Mouse (Mus musculus): ENCODE results near the gene Wdr76. TPM values are rescaled to one million over a fixed set of nuclear protein-coding genes. Genes with fewer than 3 reads are reported as not detected.
"Not testable (repeated sequence)": the region's sequence is repeated elsewhere in the genome, so short reads cannot be mapped to it uniquely, and the experiment has no call there.

The Wdr76 gene
- total RNA-seq, 2 experiments from 2014 or later: 2.7 to 3.4 TPM

DNA sequence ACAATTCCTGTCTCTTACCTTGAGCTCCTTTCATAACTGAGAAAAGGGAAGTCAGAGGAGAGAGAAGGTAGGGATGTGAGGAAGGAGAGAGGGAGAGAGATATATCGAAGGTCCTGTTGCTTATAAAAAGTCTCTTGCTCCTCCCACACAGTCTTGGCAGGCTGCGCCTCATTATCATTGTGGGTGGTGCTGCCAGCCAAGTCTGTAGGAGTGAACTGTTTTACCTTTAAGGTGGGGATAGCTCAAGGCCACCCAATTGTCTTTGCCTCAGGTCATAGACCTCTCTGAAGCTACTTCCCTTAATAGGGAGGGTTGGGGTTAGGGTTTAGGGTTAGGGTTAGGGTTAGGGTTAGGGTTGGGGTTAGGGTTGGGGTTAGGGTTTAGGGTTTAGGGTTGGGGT lies 15.5 kb downstream of the Wdr76 start:
- DNase-seq: no peak

DNA sequence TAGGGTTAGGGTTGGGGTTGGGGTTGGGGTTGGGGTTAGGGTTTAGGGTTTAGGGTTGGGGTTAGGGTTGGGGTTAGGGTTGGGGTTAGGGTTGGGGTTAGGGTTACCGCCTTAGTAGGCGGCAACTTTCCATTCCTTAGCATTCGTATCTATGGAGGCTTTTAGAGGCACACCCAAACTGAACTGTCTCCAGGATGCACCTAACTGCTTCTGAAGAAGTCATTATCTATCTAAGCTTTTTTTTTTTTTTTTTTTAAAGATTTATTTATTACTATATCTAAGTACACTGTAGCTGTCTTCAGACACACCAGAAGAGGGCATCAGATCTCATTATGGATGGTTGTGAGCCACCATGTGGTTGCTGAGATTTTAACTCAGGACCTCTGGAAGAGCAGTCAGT lies 16.3 kb downstream of the Wdr76 start:
- DNase-seq: not testable (repeated sequence)

DNA sequence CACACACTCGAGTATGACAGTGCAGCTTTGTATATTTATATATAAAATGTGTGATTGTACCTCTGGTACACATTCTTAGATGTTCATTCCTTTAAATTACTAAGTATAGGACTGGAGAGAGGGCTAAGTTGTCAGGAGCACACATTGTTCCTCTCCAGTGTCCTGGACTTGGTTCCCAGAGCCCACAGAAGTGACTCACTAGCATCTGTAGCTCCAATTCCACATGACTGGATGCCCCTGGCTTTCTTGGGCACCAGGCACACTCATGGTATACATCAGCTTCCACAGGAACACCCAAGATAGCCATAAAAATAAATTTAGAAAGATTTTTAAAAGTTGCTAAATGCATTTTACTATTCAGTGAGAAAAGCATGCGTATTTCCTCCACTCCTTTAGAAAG lies 18.5 kb downstream of the Wdr76 start:
- no peak for DNase-seq

DNA sequence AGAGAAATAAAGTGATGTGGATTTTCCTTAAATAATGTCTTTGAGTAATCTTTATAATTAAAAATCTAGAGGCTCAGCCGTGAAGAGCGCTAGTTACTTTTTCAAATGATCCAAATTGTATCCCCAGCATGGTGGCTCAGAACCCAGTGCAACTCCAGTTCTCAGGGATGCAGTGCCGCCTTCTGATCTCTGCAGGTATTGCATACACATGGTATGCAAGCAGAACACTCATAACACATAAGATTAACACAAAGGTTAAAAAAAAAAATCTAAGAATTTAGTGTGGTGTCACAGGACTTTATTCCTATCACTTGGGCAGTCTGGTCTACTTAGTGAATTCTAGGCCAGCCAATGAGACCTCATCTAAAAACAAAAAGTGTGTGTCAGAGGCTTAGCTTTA lies 38.3 kb downstream of the Wdr76 start:
- no peak for DNase-seq

DNA sequence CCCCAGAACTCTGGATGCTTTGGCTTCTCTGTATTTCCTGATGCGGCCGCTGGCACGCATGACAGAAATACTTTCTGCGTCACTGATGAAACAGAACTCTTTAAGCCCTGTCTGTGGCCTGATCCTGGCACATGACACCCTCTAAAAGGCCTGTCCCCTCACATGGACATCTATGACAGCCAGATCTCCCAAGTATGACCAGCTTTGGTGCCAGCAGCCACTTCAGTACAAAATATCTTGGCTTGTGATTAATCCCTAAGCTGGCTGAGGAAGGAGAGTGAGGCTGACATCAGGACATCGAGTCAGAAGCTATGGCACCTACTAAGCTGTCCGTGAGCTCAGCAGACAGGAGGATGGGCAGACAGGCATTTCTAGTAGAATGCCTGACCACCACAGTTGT lies 43.1 kb downstream of the Wdr76 start:
- DNase-seq: no peak

- no peak for DNase-seq
These were observed 44.7 kb downstream of the Wdr76 start for GRCm38 (mm10) chr2:121551271-121551670.

GRCm38 (mm10) chr2:121563117-121563516 lies 56.6 kb downstream of the Wdr76 start:
- DNase-seq: no peak

- DNase-seq: no peak
These were observed 59.4 kb downstream of the Wdr76 start for GRCm38 (mm10) chr2:121565911-121566310.

DNA sequence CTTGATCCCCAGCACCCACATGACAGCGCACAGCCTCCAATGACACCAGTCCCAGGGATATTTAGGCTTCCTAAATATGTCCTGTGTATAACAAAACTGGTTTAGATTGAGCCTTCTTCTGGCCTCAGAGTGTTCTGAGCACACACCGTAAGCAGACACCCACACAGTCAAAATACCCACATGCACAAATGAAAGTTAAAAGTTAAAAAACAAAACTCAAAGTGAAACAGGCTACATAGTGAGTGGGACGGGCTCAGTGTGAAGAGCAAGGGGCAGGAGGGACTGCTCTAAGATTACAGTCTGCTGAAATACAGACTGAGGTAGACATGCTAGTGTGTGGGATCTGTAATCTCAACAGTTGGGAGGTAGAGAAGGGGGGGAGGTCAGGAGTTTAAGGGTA lies 63.5 kb downstream of the Wdr76 start:
- DNase-seq: no peak

DNA sequence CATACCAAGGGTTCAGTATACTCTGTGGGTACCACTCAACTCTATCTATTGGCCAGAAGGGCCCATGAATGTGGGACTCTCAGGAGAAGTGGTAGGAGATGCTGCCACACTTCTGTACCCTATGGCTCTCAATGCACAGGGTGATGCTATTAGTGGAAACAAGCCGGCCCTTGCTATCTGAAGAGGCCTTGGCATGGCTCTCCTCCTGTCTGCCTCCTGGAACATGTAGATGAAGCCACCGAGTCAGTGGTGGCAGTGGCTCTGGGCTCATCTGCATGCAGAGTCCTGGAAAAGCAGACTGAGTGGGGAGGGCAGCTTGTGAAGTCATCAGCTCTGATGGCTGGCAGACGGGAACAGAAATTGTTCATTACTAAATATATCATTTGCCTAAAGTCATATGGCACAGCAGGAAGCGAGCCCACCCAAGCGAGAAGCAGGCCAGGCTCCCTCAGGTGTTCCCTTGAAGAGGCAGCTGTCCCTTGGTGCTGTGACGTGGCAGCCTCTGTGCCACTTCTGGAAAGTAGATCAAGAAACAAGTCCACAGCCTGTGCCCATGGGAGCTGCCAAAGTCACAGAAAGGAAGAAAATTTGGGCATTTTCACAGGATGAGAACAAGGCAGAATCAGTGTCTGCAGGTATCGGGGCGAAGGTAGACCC lies 64.6 kb downstream of the Wdr76 start:
- DNase-seq: no peak

DNA sequence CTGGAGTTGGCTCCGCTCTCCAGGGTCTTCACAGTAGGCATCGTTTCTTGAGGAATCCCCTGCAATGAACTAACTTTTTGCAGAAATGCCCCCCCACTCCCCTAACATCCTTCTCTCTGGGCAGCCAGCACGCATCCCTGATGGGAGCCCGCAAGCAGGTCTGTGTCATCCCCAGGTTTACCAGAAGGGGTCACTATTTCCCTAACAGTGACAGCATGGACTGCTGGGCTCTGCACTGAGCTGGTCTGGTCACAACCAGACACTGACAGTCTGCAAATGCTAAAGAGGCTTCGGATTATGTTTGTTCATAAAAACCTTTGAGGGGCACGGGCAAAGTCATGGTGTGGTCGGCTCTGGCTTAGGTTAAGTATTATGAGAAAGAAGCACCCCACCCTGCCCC lies 65.3 kb downstream of the Wdr76 start:
- peak; percentile 80 to 84 for DNase-seq

- no peak for DNase-seq
These were observed 67.6 kb downstream of the Wdr76 start for GRCm38 (mm10) chr2:121574066-121574630.

GRCm38 (mm10) chr2:121575741-121576201 lies 69.2 kb downstream of the Wdr76 start:
- DNase-seq: no peak

DNA sequence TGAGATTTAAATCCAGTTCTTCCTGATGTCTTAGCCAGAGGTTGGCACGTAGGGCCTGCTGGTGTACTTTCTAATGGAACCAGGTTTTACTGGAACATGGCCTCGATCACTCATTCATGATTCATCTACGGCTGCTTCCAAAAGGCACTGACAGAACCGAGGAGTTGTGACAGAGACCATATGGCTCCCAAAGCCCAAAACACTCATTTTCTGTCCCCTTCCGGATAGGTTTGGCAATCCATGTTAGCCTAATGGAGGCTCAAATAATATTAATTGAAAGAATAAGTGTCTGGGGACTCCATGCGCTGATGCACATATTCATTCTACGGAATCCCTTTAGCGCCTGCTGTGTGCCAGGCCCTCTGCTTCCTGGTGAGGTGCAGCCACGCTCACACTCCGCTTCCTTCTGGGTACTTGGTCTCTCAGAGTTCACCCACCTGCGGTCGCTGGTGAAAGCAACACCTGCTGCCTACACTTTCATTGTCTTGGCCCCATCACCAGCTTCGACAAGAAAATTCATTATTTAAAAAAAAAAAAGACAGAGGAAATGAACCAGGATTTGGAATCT lies 76.4 kb downstream of the Wdr76 start:
- no peak for DNase-seq

GRCm38 (mm10) chr2:121583468-121584116 lies 77.1 kb downstream of the Wdr76 start:
- DNase-seq: no peak

DNA sequence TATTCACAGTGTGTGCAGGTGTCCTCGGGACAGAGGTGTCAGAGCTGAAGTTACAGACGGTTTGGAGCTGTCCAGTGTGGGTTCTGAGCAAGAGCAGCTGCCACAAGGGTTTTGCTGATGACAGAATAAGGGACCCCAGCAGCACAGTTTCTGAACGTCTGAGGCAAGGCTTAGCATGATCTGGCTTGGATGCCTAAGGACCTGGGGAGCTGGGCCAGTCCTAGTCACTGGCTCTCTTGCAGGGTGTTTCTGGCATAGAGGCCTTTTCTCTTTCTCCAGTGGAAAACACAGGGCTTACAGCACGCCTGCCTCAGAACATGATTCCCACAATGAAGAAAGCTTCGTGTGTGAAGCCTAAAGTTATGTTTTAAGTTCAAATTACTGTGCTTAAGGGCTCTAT lies 78.2 kb downstream of the Wdr76 start:
- no peak for DNase-seq

- no peak for DNase-seq
These were observed 81.2 kb downstream of the Wdr76 start for GRCm38 (mm10) chr2:121587523-121588308.

GRCm38 (mm10) chr2:121588309-121588694 lies 81.8 kb downstream of the Wdr76 start:
- DNase-seq: no peak

DNA sequence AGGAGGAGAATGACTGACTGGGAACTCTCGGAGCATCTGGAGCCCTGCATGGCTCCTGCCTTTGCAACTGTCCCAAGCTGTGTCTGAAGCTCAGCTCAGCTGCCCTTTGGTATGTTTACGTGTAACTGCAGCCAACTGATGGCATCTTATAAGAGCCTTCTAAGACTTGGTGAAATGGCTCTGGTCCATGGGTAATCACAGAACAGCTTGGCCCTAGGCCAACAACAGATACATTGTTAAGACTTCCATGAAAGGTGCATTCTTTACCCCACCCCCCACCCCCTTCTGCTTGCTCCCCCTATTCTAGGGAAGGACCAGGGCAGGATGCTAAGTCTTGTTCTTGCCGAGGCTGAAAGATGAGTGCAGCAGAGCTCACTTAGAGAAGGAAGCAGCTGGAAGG lies 87.6 kb downstream of the Wdr76 start:
- no peak for DNase-seq

Measured in layer of hippocampus, postnatal 36 days (tissue).